8 mouse cellular contexts compared by ENCODE assay signal in genomic region chr16:28517596-28518524, GRCm38 (mm10).
DNase-seq lines count a peak whose midpoint lies in the region; ATAC-seq and TF ChIP-seq lines count a peak whose summit lies in the region.

No protein-coding gene starts in this region.

- H3K4me3 ChIP-seq in hindbrain, embryonic 14.5 days (replicated peaks; ENCODE audit: low read length) = peak overlapping the region; percentile 20

- no peaks in the 10 kb centered on the region for H3K36me3 ChIP-seq in hindbrain, embryonic 14.5 days (replicated peaks; ENCODE audit: control insufficient read depth, insufficient read depth)

- H3K4me1 ChIP-seq in hindbrain, embryonic 14.5 days (replicated peaks; ENCODE audit: control insufficient read depth, insufficient read depth, low read length) = 0 out of 2 replicates have a peak, but pooled peaks cover 6% of the 10 kb centered on the region

- H3K4me2 ChIP-seq in hindbrain, embryonic 14.5 days (replicated peaks) = peak overlapping the region; percentile 54

- H3K27me3 ChIP-seq in Patski = peaks cover 21% of the 10 kb centered on the region
- no peaks in the 10 kb centered on the region for H3K27me3 ChIP-seq in hindbrain, embryonic 14.5 days (ENCODE audit: control insufficient read depth, insufficient read depth, low read length)

- peak; percentile 86 for ATAC-seq in Patski
- peak; percentile 91 for ATAC-seq in hindbrain, embryonic 14.5 days (ENCODE audit: low FRiP score)

- H3K27ac ChIP-seq in hindbrain, embryonic 14.5 days = no peak overlapping the region

- DNase-seq in Patski (ENCODE audit: low read depth, low spot score) = peak; percentile 10
- peak; percentile 84 for DNase-seq in cerebellum, adult 9-11 months
- peak; percentile 67 to 84 for DNase-seq in frontal cortex, postnatal 14 days (ENCODE audit: low spot score in 2 of 2)
- peak; percentile 89 for DNase-seq in hindbrain, embryonic 14.5 days (ENCODE audit: low spot score)
- DNase-seq in layer of hippocampus, postnatal 25 days (ENCODE audit: extremely low spot score in 1 of 2, low spot score in 1 of 2) = peak; percentile 51 to 85
- DNase-seq in lung, postnatal 10 days = peak; percentile 67
- DNase-seq in retina, adult 2 months (ENCODE audit: low read depth, low spot score) = peak; percentile 43
- peak; percentile 71 for DNase-seq in urinary bladder, postnatal 14 days (ENCODE audit: low spot score)

- H3K9ac ChIP-seq in hindbrain, embryonic 14.5 days = 0 out of 2 replicates have a peak overlapping the region, but pooled peaks have one; percentile 10

- in situ Hi-C loops in Patski (cut with MboI; ENCODE audit: low pct_unique_long_range_greater_than_20kb) = no loop called here

- 31% methylated on average over 21 of the region's 21 CpGs for WGBS in hindbrain, embryonic 14.5 days

- H3K9me3 ChIP-seq in hindbrain, embryonic 14.5 days (ENCODE audit: control insufficient read depth, low read length) = no peaks in the 10 kb centered on the region

- peak; percentile 88 for TF ChIP-seq CTCF in Patski (IDR thresholded peaks at IDR 0.05)

- POLR2A ChIA-PET in Patski (lab: Charles Lee) = no interaction called here

- CTCF ChIA-PET in Patski (lab: Charles Lee) = interaction anchor here (1.5 kb wide), 1 partner anchor 20 kb away, joined by 4 read pairs; no protein-coding TSS in a partner anchor

Comparison
In these comparisons a context has a peak if more than half of its experiments do, and no peak if none do; other contexts are left out.
1. DNase-seq: peak in every context shown above with its lines; median percentile 89 in hindbrain, embryonic 14.5 days; 84 in cerebellum, adult 9-11 months; 76 in frontal cortex, postnatal 14 days; 71 in urinary bladder, postnatal 14 days; 68 in layer of hippocampus, postnatal 25 days; 67 in lung, postnatal 10 days; 43 in retina, adult 2 months; 10 in Patski.